Mouse (Mus musculus): ENCODE measurements around the gene Med14.
A peak's percentile ranks its signal among the peaks of the same experiment; 100 is the strongest.

Gene Med14

GRCm38 (mm10) chrX:12673054-12673775 is 88.7 kb downstream of the Med14 start, which contains the start of gene 1810030O07Rik:
1810030O07Rik (minus strand) TSS chrX:12673668.
- DNase-seq (ENCODE audit: low spot score): peak; percentile 83

- DNase-seq (ENCODE audit: low spot score): no peak
Observed at GRCm38 (mm10) chrX:12653879-12654278, 108.0 kb downstream of the Med14 start.

- no peak for DNase-seq (ENCODE audit: low spot score)
Observed at GRCm38 (mm10) chrX:12651906-12652305, 110.0 kb downstream of the Med14 start.

- DNase-seq (ENCODE audit: low spot score): peak; percentile 3
Observed at GRCm38 (mm10) chrX:12645531-12646304, 116.2 kb downstream of the Med14 start.

GRCm38 (mm10) chrX:12644976-12645375 is 116.9 kb downstream of the Med14 start:
- DNase-seq (ENCODE audit: low spot score): no peak

Measured in retina, embryonic 14.5 days (tissue).